Mouse (Mus musculus) left cerebral cortex, adult 18-20 months (tissue): ENCODE measurements around the gene Ext2. TPM values are rescaled to one million over a fixed set of nuclear protein-coding genes. Genes with fewer than 3 reads are reported as not detected.

Source experiments
- DNase-seq, 2 experiments: peaks; one replicate each; pipeline ENCODE4 v3.0.0; 2021 to 2022; ENCODE audit warnings: low spot score in 2 of 2, mixed read lengths in 1 of 2
- long read RNA-seq, 2 experiments: library from polyadenylated mRNA; stranded (forward); transcript quantifications; one replicate each; pipeline ENCODE4 v2.0.0; 2021
- total RNA-seq, 2 experiments: library from RNA; stranded (reverse); gene quantifications; 2 replicates each; pipeline ENCODE4 v1.2.3; 2021

Ext2 gene
- 10 to 100 TPM; 54.5 to 55.2 TPM for total RNA-seq
- long read RNA-seq, experiment 1, transcript Ext2-201 (14 exons, 2,871 nt), result major isoform, 67 of 80 reads
- long read RNA-seq, experiment 1, partial matches to known transcripts, result 9 of 80 reads
- long read RNA-seq, experiment 1, other reads (novel, unspliced or antisense), result 4 of 80 reads
- long read RNA-seq, experiment 2, transcript Ext2-201 (14 exons, 2,871 nt), result major isoform, 31 of 35 reads
- long read RNA-seq, experiment 2, partial matches to known transcripts, result 4 of 35 reads
- long read RNA-seq, experiment 2, other reads (novel, unspliced or antisense), result 0 of 35 reads

- DNase-seq, result peak; percentile 92 to 93
These were observed at the start of gene Ext2 for GRCm38 (mm10) chr2:93822045-93822749. TSS of gene Ext2 (minus strand) at chr2:93822568.

GRCm38 (mm10) chr2:93871411-93871925, 49.1 kb upstream of the Ext2 start:
- DNase-seq, result no peak

DNA sequence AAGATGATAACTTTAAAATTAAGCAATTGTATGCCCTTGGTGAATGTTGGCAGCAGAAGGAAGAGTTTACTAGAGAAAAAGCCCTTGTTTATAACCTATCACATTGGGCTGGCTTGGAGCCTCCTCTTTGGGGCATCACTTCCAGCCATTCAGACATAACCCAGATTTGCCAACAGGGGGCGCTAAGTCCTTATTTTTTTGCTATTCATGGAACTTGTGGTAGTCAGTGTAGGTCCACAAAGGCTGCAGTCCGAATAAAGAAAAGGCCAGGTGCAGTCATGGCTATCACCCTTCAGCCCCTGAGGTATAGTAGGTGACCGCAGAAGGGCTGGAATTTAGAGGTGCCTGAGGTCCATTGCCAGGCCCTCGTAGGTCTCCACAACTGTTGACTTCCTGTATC, 48.5 kb upstream of the Ext2 start:
- peak; percentile 79 to 82 for DNase-seq

GRCm38 (mm10) chr2:93869107-93869600, 46.8 kb upstream of the Ext2 start, which contains the start of gene Accsl:
TSS of gene Accsl (minus strand) at chr2:93869157.
- DNase-seq, result no peak

DNA sequence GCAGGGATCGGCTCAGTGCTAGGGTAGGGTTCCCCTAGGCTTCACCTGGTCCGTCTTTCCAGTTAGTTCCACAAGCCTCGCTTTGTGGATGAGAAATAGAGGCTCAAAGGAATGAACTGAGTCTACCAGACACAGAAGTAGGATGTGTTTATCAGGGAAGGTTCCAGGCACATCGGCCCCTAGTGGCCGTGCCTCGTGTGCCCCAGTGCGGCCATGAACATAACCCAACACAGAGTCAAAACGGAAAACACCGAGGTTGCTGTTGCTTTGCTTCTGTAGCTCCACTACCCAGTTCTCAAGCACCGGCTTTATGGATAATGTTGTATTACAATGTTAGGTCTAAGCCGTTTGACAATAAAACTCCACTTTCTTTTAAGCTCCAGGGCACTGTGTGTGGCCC, 46.2 kb upstream of the Ext2 start:
- no peak for DNase-seq

DNA sequence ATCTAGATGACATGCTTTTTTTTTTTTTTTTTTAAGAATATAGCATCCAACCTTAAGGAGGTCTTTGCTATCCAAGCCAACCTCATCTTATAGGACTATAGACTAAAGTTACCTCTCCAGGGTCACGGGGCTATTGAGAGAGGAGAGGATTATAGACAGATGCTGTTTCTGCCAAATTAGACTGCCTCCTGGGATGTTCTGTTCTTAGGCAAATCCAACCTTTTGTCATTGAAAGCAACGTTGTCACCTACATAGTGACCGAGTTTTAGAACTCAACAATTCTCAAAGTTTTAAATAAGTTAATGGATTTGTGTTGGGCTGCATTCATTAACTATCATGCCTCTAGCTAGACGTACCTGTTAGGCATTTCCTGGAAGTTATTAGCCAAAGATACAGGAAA, 40.9 kb upstream of the Ext2 start:
- DNase-seq, result no peak

DNA sequence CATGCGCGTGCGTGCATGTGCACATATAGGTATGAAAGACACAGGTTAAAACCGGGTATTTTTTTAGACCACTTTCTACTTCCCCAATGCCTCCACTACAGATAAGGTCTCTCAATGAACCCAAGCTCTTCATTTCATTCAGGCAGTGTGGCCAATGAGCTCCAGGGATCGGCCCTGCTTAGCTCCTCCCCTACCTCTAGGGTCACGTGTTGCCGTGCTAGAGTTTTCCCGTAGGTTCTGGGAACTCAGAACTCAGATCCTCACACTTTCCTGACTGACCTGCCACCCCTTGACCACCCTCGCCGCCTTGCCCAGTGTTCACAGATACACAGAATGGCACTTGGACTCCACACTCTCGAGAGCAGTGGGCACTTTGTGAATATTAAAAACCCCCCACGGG, 36.5 kb upstream of the Ext2 start:
- no peak for DNase-seq

DNA sequence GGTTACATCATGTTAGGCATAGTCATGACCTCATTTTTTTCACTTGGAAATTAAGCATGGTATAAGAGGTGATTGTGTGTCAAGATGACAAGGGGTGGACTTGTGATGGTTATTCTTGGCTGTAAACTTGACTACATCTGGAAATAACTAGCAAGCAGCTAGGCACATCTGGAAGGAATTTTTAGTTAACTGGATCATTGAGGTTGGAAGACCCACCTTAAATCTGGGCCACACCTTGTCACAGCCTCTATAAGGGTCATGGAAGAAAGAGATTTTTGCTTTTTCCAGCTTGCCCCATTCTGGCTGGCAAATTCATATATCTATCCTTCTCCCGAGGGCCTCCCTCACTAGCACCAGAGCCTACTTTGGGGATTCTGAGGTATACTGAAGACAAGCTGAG, 28.9 kb upstream of the Ext2 start:
- no peak for DNase-seq

- no peak for DNase-seq
These were observed 28.1 kb upstream of the Ext2 start for GRCm38 (mm10) chr2:93850317-93850944.

DNA sequence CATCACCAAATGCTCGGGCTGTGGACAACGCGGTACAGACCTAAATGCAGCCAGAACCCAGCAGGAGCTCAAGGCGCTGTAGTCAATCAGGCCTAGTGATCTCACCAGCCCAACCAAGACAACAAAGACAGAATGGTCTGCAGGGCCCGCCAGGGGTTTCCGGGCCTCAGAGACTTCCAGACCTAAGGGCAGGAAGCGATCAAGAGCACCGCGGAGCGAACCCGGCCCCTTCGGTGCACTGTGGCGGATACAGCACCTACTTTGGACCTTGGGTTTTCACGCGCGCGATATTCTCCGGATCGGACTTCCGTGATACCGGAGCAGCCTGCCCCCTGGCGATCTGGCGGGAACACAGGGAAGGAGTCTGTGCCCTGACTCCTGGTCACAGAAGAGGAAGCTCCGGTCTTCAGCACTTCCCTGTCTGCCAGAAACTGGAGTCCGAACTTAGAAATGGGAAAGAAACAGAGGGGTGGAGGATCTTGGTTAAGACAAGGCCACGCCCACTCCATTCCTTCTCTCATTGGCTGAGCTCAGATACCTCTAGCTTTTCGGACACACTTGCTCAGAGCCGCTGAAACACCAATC, 27.2 kb upstream of the Ext2 start, which contains the start of gene Accs:
TSS of gene Accs (minus strand) at position 439 of the 585 bp plus-strand sequence.
- DNase-seq, result peak; percentile 48 to 56

- no peak for DNase-seq
These were observed 19.0 kb upstream of the Ext2 start for GRCm38 (mm10) chr2:93841349-93841748.

- DNase-seq, result no peak
These were observed 17.7 kb upstream of the Ext2 start for GRCm38 (mm10) chr2:93840109-93840508.

GRCm38 (mm10) chr2:93838931-93839330, 16.6 kb upstream of the Ext2 start:
- no peak for DNase-seq

GRCm38 (mm10) chr2:93836232-93836785, 13.9 kb upstream of the Ext2 start:
- DNase-seq, result no peak

GRCm38 (mm10) chr2:93835596-93835995, 13.2 kb upstream of the Ext2 start:
- DNase-seq, result no peak

GRCm38 (mm10) chr2:93823519-93823918, 1.2 kb upstream of the Ext2 start:
- peak; percentile 60 to 73 for DNase-seq

DNA sequence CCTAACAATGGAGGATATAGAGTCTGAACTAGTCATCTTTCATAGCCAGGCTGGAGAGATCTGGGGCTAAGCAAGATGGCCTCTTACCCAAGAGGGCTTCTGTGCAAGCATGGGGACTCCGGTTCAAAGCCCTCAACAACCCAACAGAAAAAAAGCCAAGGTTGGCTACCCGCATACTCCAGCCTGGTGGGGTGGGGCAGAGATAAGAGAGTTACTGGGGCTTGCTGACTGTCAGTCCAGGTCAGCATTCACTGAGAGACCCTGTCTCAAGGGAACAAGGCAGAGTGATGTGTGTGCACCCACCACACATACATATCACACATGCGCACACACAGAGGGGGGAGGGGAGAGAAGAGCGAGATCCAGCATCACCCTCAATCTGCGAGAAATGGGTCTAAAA, 4.6 kb downstream of the Ext2 start:
- no peak for DNase-seq

DNA sequence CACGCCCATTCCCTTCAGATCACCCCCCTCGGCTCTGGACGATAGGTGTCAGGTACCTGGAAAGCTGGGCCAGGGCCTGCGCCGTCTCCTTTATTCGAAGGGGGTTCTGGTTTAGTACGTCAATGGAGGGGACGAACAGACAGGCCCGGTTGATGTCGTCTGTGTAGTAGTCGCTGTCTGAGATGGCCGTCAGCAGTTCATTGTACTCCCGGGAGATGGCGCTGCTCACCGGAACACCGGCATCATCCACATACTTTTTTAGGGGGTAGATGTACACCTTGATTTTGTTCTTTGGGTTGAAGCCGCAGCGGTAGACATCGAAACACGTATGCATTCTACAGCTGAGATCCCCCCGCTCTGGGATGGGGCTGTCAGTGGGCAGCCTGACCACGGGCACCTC, 9.0 kb downstream of the Ext2 start:
- no peak for DNase-seq

DNA sequence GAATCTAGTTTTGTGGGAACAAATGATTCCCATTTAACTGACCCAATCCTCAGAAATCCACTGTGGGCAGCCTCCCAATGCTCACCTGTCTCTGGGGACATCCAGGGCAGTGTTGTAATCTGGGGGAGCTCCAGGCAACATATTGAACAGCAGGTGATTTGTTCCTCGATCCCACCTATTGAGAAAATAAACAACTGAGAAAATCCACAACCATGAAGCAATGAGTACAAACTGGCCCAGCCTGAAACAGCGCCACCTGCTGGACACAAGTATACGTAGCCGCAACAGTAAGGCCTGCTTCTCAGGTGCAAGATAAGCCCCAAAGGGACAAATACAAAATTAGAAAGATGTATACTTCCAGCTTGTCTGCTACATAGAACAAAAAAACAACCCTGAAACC, 10.6 kb downstream of the Ext2 start:
- peak; percentile 59 to 74 for DNase-seq

- DNase-seq, result no peak
These were observed 12.4 kb downstream of the Ext2 start for GRCm38 (mm10) chr2:93809931-93810330.

DNA sequence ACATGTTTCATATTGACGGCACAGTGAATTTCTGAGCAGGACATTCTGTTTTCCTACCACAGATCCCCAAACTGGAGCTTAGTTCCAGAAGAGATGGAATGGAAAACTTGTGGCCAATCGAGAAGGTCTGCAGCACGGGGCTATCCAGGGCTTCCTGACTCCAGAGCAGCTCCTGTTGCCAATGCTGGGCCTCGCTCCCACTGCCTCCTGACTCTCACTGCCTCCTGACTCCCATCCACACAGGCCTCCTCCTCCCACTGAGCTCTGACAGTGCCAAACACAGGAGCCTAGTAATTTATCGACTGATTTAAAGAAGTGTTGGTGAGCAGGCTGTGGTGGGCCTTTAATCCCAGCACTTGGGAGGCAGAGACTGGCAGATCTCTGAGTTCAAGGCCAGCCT, 14.3 kb downstream of the Ext2 start:
- DNase-seq, result no peak
